Mouse (Mus musculus): ENCODE data around the gene Tbc1d22b.

Tbc1d22b gene

DNA sequence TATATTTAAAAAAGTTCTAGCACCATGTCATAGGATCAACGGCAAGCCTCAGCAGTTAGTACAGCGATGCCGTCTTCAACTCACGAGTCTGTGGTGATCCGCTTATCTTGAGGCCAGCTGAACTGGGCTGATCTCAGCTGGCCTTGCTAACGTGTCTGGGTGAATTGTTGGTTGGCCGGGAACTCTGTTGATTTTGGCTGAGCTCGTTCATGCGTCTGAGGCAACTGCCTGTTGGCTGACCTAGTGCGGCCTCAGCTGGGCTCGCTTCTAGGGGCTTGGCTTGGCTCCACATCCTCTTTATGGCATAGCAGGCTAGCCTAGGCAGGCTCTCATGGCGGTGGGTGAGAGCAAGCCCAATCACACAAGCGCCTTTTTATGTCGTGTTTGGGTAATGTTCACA lies 8.2 kb upstream of the Tbc1d22b start:
- no peak for DNase-seq (ENCODE audit: low spot score)

DNA sequence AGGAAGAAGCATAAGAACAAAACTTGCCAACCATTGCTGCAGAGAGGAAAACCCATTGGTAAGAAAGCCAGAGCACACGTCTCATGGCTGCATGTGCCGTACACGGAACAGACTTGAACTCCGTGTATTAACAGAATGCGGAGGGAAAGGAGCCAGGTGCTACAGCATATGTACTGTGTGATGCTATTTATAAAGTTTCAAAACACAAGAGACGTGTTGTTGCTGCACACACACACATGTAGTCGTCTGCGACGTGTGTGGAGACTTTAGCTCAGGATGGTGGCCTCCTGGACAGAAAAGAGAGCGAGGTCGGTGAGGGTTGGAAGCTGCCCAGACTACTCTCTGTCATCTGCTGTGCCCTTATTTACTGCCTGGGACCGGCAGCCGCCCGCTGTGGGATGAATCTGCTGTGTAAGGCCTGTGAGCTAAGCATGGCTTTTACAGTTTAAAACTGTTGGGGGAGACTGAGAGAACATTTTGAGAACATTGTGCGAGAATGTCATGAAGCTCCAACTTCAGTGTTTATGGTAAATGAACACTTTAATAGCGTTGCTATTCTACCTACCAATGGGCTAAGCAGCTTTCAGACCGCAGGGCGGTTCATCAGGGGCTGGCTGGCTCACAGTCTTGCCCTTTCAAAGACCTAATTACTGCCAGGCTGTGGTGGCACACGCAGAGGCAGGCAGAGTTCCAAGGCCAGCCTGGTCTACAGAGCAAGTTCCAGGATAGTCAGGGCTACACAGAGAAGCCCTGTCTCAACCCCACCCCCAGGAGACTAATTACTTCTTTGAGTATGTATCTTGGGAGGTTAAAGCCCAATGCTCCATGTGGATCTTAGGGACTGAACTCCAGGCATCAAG lies 6.5 kb upstream of the Tbc1d22b start:
- no peak for DNase-seq (ENCODE audit: low spot score)

DNA sequence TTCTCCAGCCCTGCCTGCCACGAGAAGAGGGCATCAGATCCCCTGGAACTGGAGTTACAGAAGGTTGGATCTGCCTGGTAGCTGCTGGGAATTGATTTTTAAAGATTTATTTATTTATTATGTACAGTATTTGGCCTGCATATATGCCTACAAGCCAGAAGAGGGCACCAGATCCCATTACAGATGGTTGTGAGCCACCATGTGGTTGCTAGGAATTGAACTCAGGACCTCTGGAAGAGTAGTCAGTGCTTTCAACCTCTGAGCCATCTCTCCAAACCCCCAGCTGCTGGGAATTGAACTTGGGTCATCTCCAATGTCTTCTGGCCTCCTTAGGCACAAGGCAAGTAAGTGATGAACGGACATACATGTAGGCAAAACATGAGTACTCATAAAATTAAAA lies 5.5 kb upstream of the Tbc1d22b start:
- no peak for DNase-seq (ENCODE audit: low spot score)

DNA sequence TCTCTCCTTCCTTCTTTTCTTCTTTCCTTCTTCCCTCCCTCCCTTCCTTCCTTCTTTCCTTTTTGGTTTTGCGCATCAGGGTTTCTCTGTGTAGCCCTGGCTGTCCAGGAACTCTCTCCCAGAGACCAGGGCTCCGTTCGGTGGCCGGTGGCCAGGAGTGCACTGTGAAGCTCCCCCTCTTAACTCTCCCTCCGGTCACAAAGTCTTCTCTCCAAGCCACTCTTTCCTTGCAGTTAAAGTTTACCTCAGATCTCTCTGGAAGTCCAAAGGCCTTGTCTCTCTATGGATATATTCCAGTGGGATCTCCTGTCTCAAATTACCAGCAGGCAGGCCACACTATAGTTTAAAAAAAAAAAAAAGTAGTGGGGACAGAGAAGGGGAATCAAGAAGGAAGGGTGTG lies 4.3 kb upstream of the Tbc1d22b start:
- peak; percentile 34 for DNase-seq (ENCODE audit: low spot score)

DNA sequence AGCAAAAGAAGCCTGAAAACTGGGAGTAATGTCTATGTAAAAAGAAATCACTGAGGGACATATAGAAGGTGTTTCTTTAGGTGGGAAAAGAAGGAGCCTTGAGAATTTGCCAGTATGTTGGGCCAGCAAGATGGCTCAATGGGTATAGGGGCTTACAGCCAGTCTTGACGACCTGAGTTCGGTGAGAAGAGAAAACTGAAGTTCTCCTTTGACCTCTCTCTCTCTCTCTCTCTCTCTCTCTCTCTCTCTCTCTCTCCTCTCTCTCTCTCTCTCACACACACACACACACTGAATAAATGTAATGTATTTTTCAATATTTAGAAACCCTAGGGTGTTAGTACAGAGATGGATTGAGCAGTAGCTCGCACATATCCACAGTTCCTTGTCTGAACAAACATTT lies 1.1 kb upstream of the Tbc1d22b start:
- DNase-seq (ENCODE audit: low spot score): no peak

DNA sequence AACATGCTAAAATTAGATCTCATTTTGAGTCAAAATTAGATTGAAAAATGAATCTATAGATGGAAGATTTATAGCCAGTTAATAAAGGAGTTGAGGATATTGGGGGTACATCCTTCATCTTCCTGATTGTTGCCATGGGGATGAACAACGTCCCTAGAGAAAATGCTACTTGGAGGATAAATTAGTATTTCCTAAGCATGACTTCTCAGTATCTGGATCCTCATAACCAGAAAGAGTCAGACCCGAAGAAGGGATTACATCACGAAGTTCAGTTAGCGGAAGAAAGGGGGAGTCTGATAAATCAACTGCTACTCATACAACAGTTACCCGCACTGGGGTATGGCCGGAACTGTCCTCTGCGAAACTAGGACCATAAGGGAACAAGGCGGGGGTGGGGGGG lies 591 bp upstream of the Tbc1d22b start:
- DNase-seq (ENCODE audit: low spot score): no peak

DNA sequence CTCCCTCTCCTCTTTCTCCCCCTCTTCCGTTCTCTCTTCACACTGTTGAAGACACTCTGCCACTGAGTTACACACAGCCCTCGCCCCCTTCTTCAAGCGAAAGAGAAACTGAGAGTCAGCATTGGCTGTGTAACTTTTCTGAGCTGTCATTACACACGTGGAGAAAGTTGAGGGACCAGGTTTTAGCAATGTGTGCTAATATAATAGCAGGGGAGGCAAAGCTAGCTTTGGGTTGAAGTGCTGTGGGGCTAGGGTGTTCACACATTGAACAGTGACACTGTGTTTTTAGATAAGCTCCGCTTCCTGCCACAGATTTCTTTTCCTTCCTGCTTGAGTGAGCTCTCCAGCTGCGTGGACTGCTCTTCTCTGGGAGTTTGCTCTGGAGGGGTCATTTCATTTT lies 1.4 kb downstream of the Tbc1d22b start:
- no peak for DNase-seq (ENCODE audit: low spot score)

DNA sequence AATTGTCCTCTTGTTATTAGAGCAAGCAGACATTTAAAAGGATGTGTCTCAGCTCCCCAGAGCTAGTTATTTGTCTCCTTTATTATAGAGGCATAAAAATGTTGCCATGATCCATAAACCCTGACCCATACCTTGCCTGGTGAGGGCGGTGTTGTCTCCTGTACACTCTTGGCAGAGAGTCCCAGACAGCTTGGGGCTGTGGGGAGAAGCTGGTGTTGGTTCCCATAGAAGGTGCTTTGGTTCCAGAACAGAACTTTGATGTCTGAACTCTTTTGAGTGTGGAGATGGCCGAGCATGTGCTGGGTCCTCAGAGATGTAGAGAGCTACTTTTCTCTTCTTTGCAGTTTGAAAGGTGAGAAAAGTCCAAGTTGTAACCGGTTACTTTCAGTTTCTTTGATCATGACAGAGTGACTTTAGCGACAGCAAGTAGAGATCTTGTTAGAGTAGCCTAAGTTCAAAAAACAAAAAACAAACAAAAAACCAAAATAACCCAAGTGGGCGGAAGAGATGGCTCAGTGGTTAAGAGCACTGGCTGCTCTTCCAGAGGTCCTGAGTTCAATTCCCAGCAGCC lies 2.7 kb downstream of the Tbc1d22b start, which contains the start of gene Tmem217:
Gene Tmem217, minus strand, starts transcription at position 224 of the 571 bp plus-strand sequence.
- no peak for DNase-seq (ENCODE audit: low spot score)

DNA sequence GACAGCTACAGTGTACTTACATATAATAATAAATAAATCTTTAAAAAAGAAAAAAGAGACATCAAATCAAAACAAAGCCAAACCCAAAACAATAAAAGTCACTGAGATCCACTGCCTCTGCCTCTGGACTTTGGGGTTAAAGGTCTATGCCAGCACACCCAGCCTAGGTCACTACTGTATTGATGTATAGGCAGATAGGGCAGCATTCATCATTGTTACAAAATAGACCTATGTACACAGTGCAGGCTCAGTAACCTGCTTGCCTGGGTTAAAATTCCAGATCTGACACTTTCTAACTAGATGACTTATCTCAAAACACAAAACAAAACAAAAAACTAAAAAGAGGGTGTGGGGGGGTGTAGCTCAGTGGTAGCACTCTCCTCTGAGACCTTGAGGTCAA lies 4.6 kb downstream of the Tbc1d22b start:
- DNase-seq (ENCODE audit: low spot score): no peak

DNA sequence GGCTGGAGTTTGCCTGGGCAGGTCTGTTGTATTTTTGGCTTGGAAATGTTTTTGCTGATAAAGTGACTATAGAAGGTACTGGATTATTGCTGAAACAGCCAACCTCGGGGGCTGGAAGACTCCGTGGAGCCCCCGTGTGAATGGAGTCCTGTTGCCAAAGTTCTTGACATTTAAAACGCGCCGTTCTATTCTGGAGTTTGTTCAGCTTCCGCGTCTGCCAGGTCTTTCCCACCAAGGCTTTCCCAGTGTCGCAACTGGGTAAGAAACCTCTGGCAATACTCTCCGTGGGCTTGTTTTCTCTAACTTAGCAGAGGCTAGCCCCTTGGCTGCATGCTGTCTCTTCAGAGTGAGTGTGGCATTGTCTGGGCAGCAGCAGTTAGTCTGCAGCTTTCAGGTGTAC lies 6.9 kb downstream of the Tbc1d22b start:
- no peak for DNase-seq (ENCODE audit: low spot score)

DNA sequence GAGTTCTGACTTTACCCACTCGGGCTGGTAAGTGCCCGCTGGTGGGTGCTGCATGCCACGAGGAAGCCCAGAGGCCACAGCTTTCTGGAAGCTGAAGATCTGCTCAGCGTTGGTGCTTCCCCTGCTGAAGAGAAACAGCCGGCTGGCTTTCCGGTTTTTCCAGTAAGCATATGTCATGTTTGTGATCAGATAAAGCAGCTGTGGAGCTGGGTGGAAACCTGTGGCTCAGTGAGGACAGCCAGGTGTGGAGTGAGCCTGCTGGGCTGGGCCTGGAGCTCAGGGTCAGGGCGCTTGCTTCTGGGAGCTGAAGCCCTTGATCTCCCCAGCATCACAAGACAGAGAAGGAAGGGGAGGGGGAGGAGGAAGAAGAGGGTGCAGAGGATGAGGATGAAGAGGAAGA lies 7.3 kb downstream of the Tbc1d22b start:
- no peak for DNase-seq (ENCODE audit: low spot score)

DNA sequence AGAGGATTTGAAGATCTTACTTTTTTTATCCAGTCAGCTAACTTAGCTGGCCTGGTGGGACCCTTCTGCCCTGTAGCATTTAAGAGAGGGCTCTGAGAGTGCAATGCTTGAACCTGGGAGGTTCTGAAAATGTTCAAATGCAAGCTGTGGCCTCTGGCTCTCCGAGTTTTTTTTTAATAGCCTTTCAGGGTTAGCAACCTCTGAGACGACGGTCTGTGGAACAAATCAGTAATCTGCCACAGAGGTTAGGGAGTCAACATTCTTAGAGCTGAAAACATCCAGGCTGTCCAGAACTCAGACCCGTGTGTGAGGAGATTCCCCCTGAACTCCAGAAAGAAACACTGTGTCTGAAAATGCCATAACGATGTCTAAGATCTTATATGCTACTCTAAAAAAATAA lies 8.9 kb downstream of the Tbc1d22b start:
- DNase-seq (ENCODE audit: low spot score): no peak

DNA sequence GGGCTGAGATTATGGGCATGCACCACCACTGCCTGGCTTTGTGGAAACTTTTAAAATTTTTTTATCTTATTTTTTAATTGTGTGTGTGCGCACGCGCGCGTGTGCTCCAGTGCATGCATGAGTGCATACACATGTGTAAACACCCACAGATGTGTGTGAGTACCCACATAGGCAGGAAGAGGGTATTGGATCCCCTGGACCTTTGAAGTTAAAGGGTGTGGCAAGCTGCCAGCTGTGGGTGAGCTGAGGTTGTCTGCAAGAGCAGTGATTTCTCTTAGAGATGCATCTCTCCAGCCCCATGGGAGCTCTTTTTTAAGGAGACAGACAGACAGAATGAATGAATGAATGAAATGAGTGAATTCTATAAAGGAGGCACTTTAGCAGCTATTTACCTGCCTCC lies 15.9 kb downstream of the Tbc1d22b start:
- DNase-seq (ENCODE audit: low spot score): no peak

DNA sequence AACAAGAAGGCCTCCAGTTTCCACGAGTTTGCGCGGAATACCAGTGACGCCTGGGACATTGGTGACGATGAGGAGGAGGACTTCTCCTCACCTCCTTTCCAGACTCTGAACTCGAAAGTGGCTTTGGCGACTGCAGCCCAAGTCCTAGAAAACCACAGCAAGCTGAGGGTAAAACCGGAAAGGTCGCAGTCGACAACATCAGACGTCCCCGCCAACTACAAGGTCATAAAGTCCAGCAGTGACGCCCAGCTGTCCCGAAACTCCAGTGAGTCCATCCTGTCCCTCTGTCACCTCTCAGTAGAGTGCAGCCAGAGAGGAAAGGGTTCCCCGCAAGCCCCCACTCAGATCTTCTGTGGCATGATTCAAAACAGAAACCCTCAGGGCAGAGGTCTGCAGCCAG lies 18.9 kb downstream of the Tbc1d22b start:
- DNase-seq (ENCODE audit: low spot score): no peak

DNA sequence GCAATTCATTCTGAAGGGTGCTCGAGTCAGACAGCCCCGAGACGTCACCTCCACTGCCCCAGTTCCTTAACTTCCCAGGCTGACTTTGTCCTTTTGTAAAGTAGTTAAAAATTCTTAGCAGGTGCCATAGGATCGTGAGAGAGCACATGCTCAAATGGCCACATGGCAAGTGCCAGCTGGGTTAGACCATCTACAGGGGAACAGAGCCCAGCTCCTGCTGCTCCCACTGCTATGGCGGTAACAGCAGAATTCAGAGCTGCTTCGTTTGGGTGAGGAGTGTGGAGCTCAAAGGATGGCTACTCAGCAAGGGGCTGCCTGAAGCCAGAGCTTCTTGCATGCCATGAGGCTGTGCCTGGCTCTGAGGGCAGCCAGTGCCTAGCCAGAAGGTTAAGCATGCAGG lies 20.2 kb downstream of the Tbc1d22b start:
- DNase-seq (ENCODE audit: low spot score): no peak

DNA sequence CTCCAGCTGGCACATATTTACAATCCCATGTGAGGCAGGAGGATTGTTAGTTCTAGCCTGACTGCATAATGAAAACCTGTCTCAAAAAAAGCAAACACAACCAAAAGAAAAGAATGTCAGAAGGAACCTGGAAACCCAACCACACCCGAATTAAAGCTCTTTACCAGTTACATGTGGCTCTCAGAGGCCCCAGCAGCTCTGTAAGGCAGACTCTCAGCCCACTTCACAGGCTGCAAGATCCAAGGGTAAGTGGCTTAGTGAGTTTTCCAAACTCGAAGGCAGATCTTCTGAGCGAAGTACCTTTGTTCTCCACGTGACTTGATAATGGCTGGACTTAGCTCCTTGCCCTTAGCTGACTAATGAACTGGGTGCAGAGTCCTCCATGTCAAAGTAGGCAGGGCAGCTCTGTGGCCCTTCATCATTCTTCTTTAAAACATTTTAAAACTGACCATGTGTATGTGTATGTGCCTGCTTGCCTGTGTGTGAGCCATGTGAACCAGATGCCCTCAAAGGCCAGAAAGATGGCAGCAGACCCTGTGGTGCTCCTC lies 30.1 kb downstream of the Tbc1d22b start:
- DNase-seq (ENCODE audit: low spot score): peak; percentile 59

DNA sequence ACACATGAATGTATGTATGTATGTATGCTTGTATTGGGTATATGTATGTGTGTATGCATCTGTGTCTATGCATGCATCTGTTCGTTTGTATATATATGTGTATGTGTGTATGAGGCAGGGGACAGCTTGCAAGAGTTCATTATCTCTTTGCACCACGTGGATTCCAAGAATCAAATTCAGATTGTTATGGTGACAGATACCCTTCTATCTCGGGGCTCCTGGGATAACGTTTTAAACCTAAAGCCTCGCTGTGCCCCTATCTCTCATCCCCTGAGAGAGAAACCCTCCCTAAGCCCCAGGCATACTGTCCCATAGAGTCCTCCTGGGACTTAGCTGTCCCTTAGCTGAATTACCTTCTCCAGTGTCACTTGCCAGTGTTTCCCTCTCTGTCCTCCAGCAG lies 34.0 kb downstream of the Tbc1d22b start:
- no peak for DNase-seq (ENCODE audit: low spot score)

DNA sequence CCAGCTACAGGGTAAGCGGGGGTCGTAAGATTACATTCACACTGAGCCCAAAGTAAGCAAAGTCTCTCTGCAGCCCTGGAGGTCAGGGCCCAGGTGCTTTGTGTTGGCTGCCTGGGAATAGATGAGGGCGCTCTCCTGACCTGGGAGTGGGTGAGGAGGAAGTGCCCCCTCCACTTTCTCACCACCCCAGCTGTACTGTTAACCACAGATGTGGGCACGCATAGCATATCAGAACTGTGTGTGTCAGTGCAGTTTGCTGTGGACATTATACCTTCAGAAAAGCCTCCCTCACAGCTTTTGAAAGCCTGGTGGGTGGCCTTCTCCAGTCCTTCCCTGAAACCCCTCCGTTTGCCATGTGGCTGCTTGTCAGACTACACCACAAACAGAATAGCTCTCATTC lies 34.7 kb downstream of the Tbc1d22b start:
- no peak for DNase-seq (ENCODE audit: low spot score)

DNA sequence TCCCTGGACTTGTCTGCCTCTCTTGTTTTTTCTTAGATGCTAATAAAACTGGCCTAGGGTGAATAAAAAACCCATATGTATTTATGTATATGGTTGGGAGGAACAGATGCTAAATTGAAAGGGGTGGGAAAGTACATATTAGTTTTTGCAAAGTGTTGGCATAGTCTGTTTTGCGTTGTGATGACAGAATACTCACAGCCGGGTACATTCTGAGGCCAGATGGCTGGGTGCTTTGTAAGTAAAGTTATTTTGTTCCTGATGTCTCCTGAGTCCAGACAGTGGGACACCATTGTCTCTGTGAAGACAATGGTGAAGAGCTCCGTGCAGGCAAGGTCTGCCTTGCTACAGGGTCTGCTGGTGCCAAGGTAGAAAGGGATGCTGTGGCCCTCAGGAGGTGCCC lies 35.2 kb downstream of the Tbc1d22b start:
- DNase-seq (ENCODE audit: low spot score): no peak

DNA sequence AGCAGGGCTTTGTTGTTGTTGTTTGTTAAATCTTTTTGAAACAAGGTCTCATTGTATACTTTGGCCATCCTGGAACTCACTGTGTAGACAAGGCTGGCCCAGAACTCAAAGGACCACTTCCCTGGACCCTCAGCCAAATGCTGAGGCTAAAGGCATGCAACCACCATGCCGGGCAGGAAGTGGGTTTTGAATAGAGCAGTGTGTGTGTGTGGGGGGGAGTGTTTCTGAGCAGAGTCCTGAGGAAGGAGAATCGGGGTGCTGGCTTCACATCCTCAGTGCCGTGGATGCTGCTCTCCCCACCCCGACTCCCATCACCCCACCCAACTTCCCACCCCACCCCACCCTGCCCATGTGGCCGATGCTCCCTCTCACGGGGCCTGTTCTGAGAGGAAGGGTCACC lies 35.9 kb downstream of the Tbc1d22b start:
- DNase-seq (ENCODE audit: low spot score): no peak

DNA sequence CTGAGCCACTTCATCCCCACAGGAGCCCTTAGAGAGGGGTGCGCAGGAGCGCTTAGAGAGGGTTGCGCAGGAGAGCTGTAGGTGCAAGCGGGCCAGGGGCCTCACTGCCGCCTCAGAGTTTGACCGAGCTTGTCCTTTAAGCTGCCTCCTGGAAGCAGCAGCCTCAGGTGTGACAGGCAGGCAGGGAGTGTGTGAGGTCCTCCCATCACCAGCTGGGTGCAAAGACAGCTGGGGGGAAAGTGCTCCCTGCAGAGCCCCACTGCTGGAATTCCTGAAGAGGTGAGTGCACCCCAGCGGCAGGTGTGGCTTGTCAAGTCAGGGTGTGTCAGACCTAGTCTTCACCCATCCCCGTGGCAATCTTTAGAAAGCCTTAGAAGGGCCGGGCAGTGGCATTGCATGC lies 37.3 kb downstream of the Tbc1d22b start:
- DNase-seq (ENCODE audit: low spot score): no peak

DNA sequence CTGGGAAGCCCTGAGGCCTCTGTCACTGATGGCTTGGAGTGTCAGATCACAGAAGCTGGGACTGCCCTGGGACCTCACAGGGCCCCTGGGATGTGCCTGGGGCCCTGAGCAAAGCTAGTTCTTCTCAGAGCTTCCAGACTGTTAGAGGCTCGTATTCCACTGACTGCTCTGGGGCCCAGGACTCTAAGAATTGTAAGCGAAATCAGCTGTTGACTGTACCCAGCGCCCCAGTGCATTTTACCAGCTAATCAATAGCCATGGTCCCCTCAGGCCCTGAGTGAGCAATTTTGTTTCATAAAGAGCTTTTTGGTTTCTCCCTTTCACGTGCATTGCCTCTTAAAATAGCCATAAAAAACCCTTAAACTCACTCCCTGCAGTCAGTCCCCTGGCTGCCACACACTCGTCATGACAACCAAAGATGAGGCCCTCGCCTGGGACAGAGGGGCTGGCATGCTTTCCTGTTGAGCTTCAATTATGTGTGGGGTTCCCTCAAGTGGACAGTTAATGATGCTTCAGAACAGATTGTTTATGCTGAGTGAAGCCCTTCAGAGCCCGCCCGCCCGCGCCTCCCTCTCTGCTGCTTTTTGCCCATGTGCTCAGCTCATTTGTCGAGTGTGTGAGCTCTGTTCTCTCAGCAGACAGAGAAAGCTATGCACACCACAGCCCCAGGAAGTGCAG lies 39.8 kb downstream of the Tbc1d22b start:
- no peak for DNase-seq (ENCODE audit: low spot score)
